Mouse (Mus musculus): Measurements from ENCODE around the gene Erv3. TPM values are rescaled to one million over a fixed set of nuclear protein-coding genes. Genes with fewer than 3 reads are reported as not detected.

Erv3 gene
- polyA plus RNA-seq, 1 experiment = not detected

DNA sequence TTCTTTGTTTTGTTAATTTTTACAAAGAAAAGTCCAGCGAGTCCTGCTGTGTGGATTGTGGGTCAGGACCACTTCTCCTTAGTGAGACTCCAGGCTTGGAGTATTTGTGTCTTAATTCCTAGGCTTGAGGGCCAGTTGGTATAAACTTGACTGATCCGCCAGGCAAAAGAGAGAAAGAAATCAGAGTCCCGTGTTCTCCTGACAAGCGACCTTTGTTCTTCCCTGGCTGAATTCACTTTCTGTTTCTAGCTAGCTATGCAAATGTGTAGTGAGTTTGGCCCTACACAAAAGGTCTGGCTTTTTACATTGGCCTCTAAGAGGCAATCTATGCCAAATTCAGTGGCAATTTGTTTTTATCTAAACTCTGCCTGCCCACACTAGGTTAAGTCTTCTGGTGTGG is 22.2 kb upstream of the Erv3 start:
- Histone ChIP-seq H3K36me3 (ENCODE audit: control insufficient read depth, insufficient read depth) (no peaks in the 10 kb centered on the region), H3K79me3 (ENCODE audit: low read depth) (no peaks in the 10 kb centered on the region), H3K79me2 (ENCODE audit: control insufficient read depth, insufficient read depth) (no peaks in the 10 kb centered on the region), H3K4me3 (ENCODE audit: insufficient read depth, poor library complexity, severe bottlenecking) (no peak overlapping the region), H3ac (ENCODE audit: control insufficient read depth, insufficient read length, low read depth) (no peak overlapping the region), H3K27me3 (ENCODE audit: control insufficient read depth, insufficient read depth, insufficient read length) (no peaks in the 10 kb centered on the region)
- TF ChIP-seq MYOG (IDR thresholded peaks at IDR 0.05; ENCODE audit: control insufficient read depth, extremely low read depth, insufficient read length) (no peak), USF1 (IDR thresholded peaks at IDR 0.05; ENCODE audit: low read depth) (no peak), CTCF (IDR thresholded peaks at IDR 0.05; ENCODE audit: control insufficient read depth, insufficient read depth, insufficient read length) (no peak), MAX (IDR thresholded peaks at IDR 0.05) (no peak), MYOD1 (IDR thresholded peaks at IDR 0.05; ENCODE audit: control insufficient read depth, insufficient read length, low read depth) (no peak), CEBPB (IDR thresholded peaks at IDR 0.05; ENCODE audit: low read depth) (no peak), FOSL1 (IDR thresholded peaks at IDR 0.05; ENCODE audit: insufficient read depth, low read length, poor library complexity, severe bottlenecking) (no peak)

DNA sequence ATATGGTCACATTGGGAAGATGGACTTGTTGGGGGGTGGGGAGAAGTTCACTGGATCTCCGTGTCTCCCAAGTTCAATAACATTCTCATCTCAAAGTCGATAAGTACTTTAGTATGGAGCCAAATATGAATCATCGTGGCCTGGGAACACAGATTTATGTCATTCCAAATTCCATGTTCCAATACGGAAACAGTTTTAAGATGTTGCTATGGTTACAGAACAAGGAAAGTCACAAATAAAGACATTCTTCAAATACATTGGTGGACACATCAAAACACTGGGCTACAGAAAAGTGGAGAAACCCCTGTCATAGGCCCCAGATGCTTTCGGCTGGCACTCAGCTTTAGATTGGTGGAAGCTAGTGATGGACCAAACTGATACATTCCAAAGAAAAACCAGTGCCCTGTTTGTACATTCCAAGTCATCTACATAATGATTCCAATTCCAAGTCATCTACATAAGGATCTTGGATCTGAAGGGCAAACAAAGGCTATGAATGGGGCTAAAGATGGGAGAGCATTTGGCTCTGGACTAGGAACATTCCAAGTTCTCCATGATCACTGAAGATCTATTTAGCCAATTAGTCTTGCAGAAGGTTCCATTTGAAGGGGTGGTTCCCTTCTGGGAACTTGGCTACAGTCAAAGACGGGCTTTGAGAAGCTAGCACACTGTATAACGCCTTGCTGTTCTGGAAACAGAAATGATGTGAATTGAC is 17.2 kb upstream of the Erv3 start:
- Histone ChIP-seq H3K79me2 (ENCODE audit: control insufficient read depth, insufficient read depth) (no peaks in the 10 kb centered on the region), H3ac (ENCODE audit: control insufficient read depth, insufficient read length, low read depth) (no peak overlapping the region), H3K36me3 (ENCODE audit: control insufficient read depth, insufficient read depth) (no peaks in the 10 kb centered on the region), H3K27me3 (ENCODE audit: control insufficient read depth, insufficient read depth, insufficient read length) (no peaks in the 10 kb centered on the region), H3K4me3 (ENCODE audit: insufficient read depth, poor library complexity, severe bottlenecking) (no peak overlapping the region), H3K79me3 (ENCODE audit: low read depth) (no peaks in the 10 kb centered on the region)
- TF ChIP-seq FOSL1 (IDR thresholded peaks at IDR 0.05; ENCODE audit: insufficient read depth, low read length, poor library complexity, severe bottlenecking) = no peak
- TF ChIP-seq MYOG (IDR thresholded peaks at IDR 0.05; ENCODE audit: control insufficient read depth, extremely low read depth, insufficient read length) = no peak
- no peak for TF ChIP-seq MAX (IDR thresholded peaks at IDR 0.05)
- no peak for TF ChIP-seq CEBPB (IDR thresholded peaks at IDR 0.05; ENCODE audit: low read depth)
- no peak for TF ChIP-seq MYOD1 (IDR thresholded peaks at IDR 0.05; ENCODE audit: control insufficient read depth, insufficient read length, low read depth)
- TF ChIP-seq USF1 (IDR thresholded peaks at IDR 0.05; ENCODE audit: low read depth) = no peak
- no peak for TF ChIP-seq CTCF (IDR thresholded peaks at IDR 0.05; ENCODE audit: control insufficient read depth, insufficient read depth, insufficient read length)

DNA sequence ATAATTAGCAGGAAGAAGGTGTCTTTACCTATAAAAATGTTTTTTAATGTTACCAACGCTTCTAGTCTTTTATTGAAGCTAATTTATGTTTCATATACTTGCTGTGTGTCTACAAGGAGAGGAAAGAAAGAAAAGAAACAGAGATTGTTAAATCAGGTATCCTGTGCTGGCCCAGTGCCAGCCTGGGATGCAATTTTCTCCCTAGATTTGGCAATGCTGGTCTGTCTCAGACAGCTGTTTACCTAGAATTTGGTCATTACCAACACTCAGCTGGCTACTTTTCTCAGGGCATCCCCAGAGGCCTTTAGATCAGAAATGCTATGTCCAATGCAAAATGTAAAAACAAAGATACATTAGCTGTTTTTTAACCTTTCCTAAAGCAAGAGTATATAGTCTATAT is 13.8 kb upstream of the Erv3 start:
- H3K79me3 ChIP-seq (ENCODE audit: low read depth) = no peaks in the 10 kb centered on the region
- no peaks in the 10 kb centered on the region for H3K27me3 ChIP-seq (ENCODE audit: control insufficient read depth, insufficient read depth, insufficient read length)
- no peak overlapping the region for H3ac ChIP-seq (ENCODE audit: control insufficient read depth, insufficient read length, low read depth)
- H3K36me3 ChIP-seq (ENCODE audit: control insufficient read depth, insufficient read depth) = no peaks in the 10 kb centered on the region
- no peak for TF ChIP-seq MAX (IDR thresholded peaks at IDR 0.05)
- no peak for TF ChIP-seq CTCF (IDR thresholded peaks at IDR 0.05; ENCODE audit: control insufficient read depth, insufficient read depth, insufficient read length)
- no peak for TF ChIP-seq FOSL1 (IDR thresholded peaks at IDR 0.05; ENCODE audit: insufficient read depth, low read length, poor library complexity, severe bottlenecking)
- no peak for TF ChIP-seq MYOG (IDR thresholded peaks at IDR 0.05; ENCODE audit: control insufficient read depth, extremely low read depth, insufficient read length)
- TF ChIP-seq CEBPB (IDR thresholded peaks at IDR 0.05; ENCODE audit: low read depth) = no peak
- no peak for TF ChIP-seq MYOD1 (IDR thresholded peaks at IDR 0.05; ENCODE audit: control insufficient read depth, insufficient read length, low read depth)
- no peak for TF ChIP-seq USF1 (IDR thresholded peaks at IDR 0.05; ENCODE audit: low read depth)
- no peaks in the 10 kb centered on the region for H3K79me2 ChIP-seq (ENCODE audit: control insufficient read depth, insufficient read depth)
- H3K4me3 ChIP-seq (ENCODE audit: insufficient read depth, poor library complexity, severe bottlenecking) = no peak overlapping the region

DNA sequence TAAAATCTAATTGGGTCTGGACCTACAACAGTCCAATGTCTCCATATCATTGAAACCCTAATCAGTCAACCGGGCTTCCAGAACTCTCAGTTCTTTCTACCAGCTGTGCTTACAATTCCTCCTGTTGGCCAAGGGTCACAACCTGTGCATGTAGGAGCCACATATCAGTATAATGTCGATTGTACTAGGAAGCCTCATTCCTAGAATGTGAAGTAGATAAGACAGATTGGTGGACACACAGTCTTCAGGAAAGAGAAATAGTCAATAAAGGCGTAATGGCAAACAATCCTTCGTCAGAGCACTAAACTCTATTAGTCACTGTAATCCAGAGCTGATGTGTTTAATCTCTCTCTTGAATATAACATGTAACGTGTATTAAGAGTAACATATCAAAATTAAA is 9.4 kb upstream of the Erv3 start:
- TF ChIP-seq FOSL1 (IDR thresholded peaks at IDR 0.05; ENCODE audit: insufficient read depth, low read length, poor library complexity, severe bottlenecking) (no peak), CTCF (IDR thresholded peaks at IDR 0.05; ENCODE audit: control insufficient read depth, insufficient read depth, insufficient read length) (no peak), MAX (IDR thresholded peaks at IDR 0.05) (no peak)
- Histone ChIP-seq H3K4me3 (ENCODE audit: insufficient read depth, poor library complexity, severe bottlenecking) (no peak overlapping the region), H3ac (ENCODE audit: control insufficient read depth, insufficient read length, low read depth) (no peak overlapping the region), H3K27me3 (ENCODE audit: control insufficient read depth, insufficient read depth, insufficient read length) (no peaks in the 10 kb centered on the region), H3K79me3 (ENCODE audit: low read depth) (no peaks in the 10 kb centered on the region), H3K36me3 (ENCODE audit: control insufficient read depth, insufficient read depth) (no peaks in the 10 kb centered on the region), H3K79me2 (ENCODE audit: control insufficient read depth, insufficient read depth) (no peaks in the 10 kb centered on the region)

DNA sequence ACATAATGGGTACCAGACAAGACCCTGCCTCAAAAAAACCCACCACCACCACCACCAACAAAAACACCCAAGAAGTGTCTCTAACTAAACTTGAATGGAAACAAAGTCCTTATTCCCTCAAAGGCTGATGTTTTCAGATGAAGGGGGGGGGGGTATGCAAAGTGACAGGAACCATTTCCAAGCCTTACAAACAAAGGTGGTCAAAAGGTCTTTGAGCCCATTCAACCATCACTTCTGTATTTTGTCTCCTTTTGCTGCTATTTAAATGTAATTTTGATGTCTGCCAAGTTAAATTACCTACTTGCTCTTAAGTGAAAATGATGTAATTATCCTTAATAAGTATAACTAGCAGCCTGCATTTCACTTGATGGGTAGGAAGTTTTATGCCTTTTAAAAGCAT is 7.1 kb upstream of the Erv3 start:
- H3ac ChIP-seq (ENCODE audit: control insufficient read depth, insufficient read length, low read depth) = no peak overlapping the region
- no peak overlapping the region for H3K4me3 ChIP-seq (ENCODE audit: insufficient read depth, poor library complexity, severe bottlenecking)
- H3K79me2 ChIP-seq (ENCODE audit: control insufficient read depth, insufficient read depth) = no peaks in the 10 kb centered on the region
- no peaks in the 10 kb centered on the region for H3K27me3 ChIP-seq (ENCODE audit: control insufficient read depth, insufficient read depth, insufficient read length)
- H3K36me3 ChIP-seq (ENCODE audit: control insufficient read depth, insufficient read depth) = no peaks in the 10 kb centered on the region
- H3K79me3 ChIP-seq (ENCODE audit: low read depth) = no peaks in the 10 kb centered on the region
- TF ChIP-seq FOSL1 (IDR thresholded peaks at IDR 0.05; ENCODE audit: insufficient read depth, low read length, poor library complexity, severe bottlenecking) (no peak), MYOG (IDR thresholded peaks at IDR 0.05; ENCODE audit: control insufficient read depth, extremely low read depth, insufficient read length) (no peak), CTCF (IDR thresholded peaks at IDR 0.05; ENCODE audit: control insufficient read depth, insufficient read depth, insufficient read length) (no peak), MYOD1 (IDR thresholded peaks at IDR 0.05; ENCODE audit: control insufficient read depth, insufficient read length, low read depth) (no peak), USF1 (IDR thresholded peaks at IDR 0.05; ENCODE audit: low read depth) (no peak), MAX (IDR thresholded peaks at IDR 0.05) (no peak), CEBPB (IDR thresholded peaks at IDR 0.05; ENCODE audit: low read depth) (no peak)

Data from C2C12 (cell line).